Mouse (Mus musculus): Measurements from ENCODE around the gene N4bp2. TPM values are rescaled to one million over a fixed set of nuclear protein-coding genes. Genes with fewer than 3 reads are reported as not detected.
A peak's percentile ranks its signal among the peaks of the same experiment; 100 is the strongest.

The N4bp2 gene
- polyA plus RNA-seq, 1 experiment from 2014 or later, result 40.1 TPM

DNA sequence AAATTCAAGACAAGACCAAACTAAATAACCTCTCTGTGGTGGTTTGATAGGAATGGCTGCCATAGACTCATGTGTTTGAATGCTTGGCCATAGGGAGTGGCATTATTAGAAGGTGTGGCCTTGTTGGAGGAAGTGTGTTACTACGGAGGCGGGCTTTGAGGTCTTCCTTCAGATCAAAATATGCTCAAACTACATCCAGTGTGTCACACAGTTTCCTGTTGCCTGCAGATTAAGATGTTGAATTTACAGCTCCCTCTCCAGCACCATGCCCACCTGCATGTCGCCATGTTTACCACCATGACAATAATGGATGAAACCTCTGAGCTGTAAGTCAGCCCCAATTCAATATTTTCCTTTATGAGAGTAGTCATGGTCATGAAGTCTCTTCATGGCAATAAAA lies 24.0 kb upstream of the N4bp2 start:
- ATAC-seq (ENCODE audit: low FRiP score), result no peak
- Histone ChIP-seq H3K9me3 (ENCODE audit: control insufficient read depth, low read length) (no peaks in the 10 kb centered on the region), H3K27ac (ENCODE audit: low read depth, low read length) (no peak overlapping the region), H3K36me3 (ENCODE audit: control insufficient read depth, insufficient read depth, low read length) (no peaks in the 10 kb centered on the region), H3K27me3 (ENCODE audit: control insufficient read depth, insufficient read depth, low read length) (no peaks in the 10 kb centered on the region), H3K9ac (ENCODE audit: low read length) (no peak overlapping the region), H3K4me3 (ENCODE audit: low read depth, low read length) (no peak overlapping the region), H3K4me2 (no peak overlapping the region), H3K4me1 (ENCODE audit: control insufficient read depth, insufficient read depth, low read length) (no peaks in the 10 kb centered on the region)
- peak; percentile 2 for DNase-seq (ENCODE audit: low spot score, missing footprints)
- 96% methylated on average over 3 of the region's 3 CpGs for WGBS

DNA sequence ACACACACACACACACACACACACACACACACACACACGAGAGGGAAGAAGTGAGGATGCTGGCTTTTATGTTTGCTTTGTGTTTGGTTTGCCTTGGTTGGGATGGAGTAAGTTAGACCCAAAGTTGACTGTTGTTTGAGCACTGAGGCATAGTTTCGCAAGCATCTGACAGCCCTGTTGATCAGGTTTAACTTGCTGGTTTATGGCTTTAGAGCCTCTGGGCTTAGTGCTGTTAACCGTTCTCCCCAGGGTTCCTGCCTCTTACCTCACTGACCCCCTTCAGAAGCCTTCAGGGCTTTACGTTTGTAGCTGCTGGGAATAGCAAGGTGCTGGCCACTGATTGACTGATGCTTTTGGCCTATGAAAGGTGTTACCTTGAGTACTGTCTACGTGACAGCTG lies 16.4 kb upstream of the N4bp2 start:
- DNase-seq (ENCODE audit: low spot score, missing footprints) (peak; percentile 47), ATAC-seq (ENCODE audit: low FRiP score) (no peak)
- H3K27ac ChIP-seq (ENCODE audit: low read depth, low read length), result no peak overlapping the region

DNA sequence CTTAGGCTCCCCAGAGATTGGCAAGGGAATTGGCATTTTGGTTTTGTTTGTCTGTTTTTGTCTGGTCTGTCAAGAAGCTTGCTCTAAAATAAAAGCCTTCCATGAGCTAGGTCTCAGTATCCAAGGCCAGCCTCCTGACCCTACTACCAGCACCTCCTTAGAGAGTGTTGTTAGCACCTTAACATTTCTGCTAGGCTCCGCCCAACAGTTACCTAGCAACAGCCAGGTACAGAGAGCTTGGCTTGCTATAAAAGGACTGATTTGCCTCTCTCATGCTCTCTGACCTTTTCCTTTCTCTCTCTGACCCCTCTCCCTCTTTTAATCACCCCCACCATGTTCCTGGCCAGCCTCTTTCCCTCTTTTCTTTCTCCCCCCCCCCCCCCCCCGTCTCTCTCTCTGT lies 14.9 kb upstream of the N4bp2 start:
- 0 out of 2 replicates have a peak, but pooled peaks cover 2% of the 10 kb centered on the region for H3K4me1 ChIP-seq (ENCODE audit: control insufficient read depth, insufficient read depth, low read length)
- H3K9me3 ChIP-seq (ENCODE audit: control insufficient read depth, low read length), result no peaks in the 10 kb centered on the region
- ATAC-seq (ENCODE audit: low FRiP score) (no peak), DNase-seq (ENCODE audit: low spot score, missing footprints) (no peak)
- H3K36me3 ChIP-seq (ENCODE audit: control insufficient read depth, insufficient read depth, low read length), result no peaks in the 10 kb centered on the region
- no peak overlapping the region for H3K4me3 ChIP-seq (ENCODE audit: low read depth, low read length)
- no peak overlapping the region for H3K4me2 ChIP-seq
- H3K9ac ChIP-seq (ENCODE audit: low read length), result no peak overlapping the region
- WGBS, result 67% methylated on average over 1 of the region's 2 CpGs
- no peak overlapping the region for H3K27ac ChIP-seq (ENCODE audit: low read depth, low read length)
- H3K27me3 ChIP-seq (ENCODE audit: control insufficient read depth, insufficient read depth, low read length), result no peaks in the 10 kb centered on the region

More for the DNA sequence above, 16.4 kb upstream of the N4bp2 start:
- no peaks in the 10 kb centered on the region for H3K9me3 ChIP-seq (ENCODE audit: control insufficient read depth, low read length)
- H3K4me1 ChIP-seq (ENCODE audit: control insufficient read depth, insufficient read depth, low read length), result 0 out of 2 replicates have a peak, but pooled peaks cover 2% of the 10 kb centered on the region
- no peak overlapping the region for H3K9ac ChIP-seq (ENCODE audit: low read length)
- H3K27me3 ChIP-seq (ENCODE audit: control insufficient read depth, insufficient read depth, low read length), result no peaks in the 10 kb centered on the region
- H3K4me3 ChIP-seq (ENCODE audit: low read depth, low read length), result no peak overlapping the region
- no peak overlapping the region for H3K4me2 ChIP-seq
- WGBS, result 81% methylated on average over 5 of the region's 5 CpGs
- H3K36me3 ChIP-seq (ENCODE audit: control insufficient read depth, insufficient read depth, low read length), result no peaks in the 10 kb centered on the region

DNA sequence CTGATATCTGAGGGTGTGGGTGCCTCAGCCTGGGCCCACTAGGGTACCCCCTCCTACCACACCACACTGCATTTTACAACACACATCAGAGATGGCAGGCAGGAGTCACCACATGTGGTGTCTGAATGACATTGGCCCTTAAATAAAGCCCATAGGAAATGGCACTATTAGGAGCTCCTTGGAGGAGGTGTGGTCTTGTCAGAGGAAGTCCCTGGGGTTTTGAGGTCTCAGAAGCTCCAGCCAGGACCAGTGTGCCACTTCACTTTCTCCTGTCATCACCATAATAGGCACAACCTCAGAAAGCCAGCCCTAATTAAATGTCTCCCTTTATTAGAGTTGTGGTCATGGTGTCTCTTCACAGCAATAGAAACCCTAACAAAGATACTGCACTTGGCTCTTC lies 14.4 kb upstream of the N4bp2 start:
- Histone ChIP-seq H3K9ac (ENCODE audit: low read length) (no peak overlapping the region), H3K4me2 (no peak overlapping the region), H3K9me3 (ENCODE audit: control insufficient read depth, low read length) (no peaks in the 10 kb centered on the region), H3K4me3 (ENCODE audit: low read depth, low read length) (no peak overlapping the region), H3K27ac (ENCODE audit: low read depth, low read length) (no peak overlapping the region), H3K36me3 (ENCODE audit: control insufficient read depth, insufficient read depth, low read length) (no peaks in the 10 kb centered on the region), H3K27me3 (ENCODE audit: control insufficient read depth, insufficient read depth, low read length) (no peaks in the 10 kb centered on the region), H3K4me1 (ENCODE audit: control insufficient read depth, insufficient read depth, low read length) (0 out of 2 replicates have a peak, but pooled peaks cover 2% of the 10 kb centered on the region)
- no peak for ATAC-seq (ENCODE audit: low FRiP score)
- no peak for DNase-seq (ENCODE audit: low spot score, missing footprints)

DNA sequence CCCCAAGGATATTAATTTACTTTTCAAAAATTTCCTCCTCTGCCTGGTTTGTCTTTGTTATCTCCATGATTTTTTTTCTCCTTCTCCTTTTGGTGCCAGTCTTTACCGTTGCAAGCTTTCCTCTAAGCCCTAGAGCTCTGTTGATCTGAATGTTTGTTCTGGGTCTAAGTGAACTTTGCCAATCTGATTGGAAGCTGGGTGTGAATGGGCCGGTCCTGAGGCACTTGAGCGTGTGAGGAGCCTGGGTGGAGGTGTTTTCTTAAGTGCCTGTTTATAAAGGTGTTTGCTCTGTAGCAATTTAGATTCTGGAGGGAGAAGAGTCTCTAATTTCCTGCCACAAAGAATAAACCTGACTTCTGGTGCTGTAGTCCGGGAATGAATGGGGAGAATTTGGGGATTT lies 11.3 kb upstream of the N4bp2 start:
- Histone ChIP-seq H3K27ac (ENCODE audit: low read depth, low read length) (no peak overlapping the region), H3K4me1 (ENCODE audit: control insufficient read depth, insufficient read depth, low read length) (0 out of 2 replicates have a peak, but pooled peaks cover 2% of the 10 kb centered on the region), H3K4me2 (no peak overlapping the region), H3K27me3 (ENCODE audit: control insufficient read depth, insufficient read depth, low read length) (no peaks in the 10 kb centered on the region), H3K36me3 (ENCODE audit: control insufficient read depth, insufficient read depth, low read length) (no peaks in the 10 kb centered on the region), H3K9ac (ENCODE audit: low read length) (no peak overlapping the region), H3K4me3 (ENCODE audit: low read depth, low read length) (no peak overlapping the region), H3K9me3 (ENCODE audit: control insufficient read depth, low read length) (no peaks in the 10 kb centered on the region)
- 64% methylated on average over 4 of the region's 4 CpGs for WGBS
- peak; percentile 66 for DNase-seq (ENCODE audit: low spot score, missing footprints)
- ATAC-seq (ENCODE audit: low FRiP score), result no peak

- no peak for ATAC-seq (ENCODE audit: low FRiP score)
- H3K9me3 ChIP-seq (ENCODE audit: control insufficient read depth, low read length), result no peaks in the 10 kb centered on the region
- no peak overlapping the region for H3K4me3 ChIP-seq (ENCODE audit: low read depth, low read length)
- H3K27me3 ChIP-seq (ENCODE audit: control insufficient read depth, insufficient read depth, low read length), result no peaks in the 10 kb centered on the region
- H3K27ac ChIP-seq (ENCODE audit: low read depth, low read length), result no peak overlapping the region
- peak; percentile 12 for DNase-seq (ENCODE audit: low spot score, missing footprints)
- no peaks in the 10 kb centered on the region for H3K36me3 ChIP-seq (ENCODE audit: control insufficient read depth, insufficient read depth, low read length)
- H3K4me1 ChIP-seq (ENCODE audit: control insufficient read depth, insufficient read depth, low read length), result no peaks in the 10 kb centered on the region
- no peak overlapping the region for H3K4me2 ChIP-seq
- WGBS, result 93% methylated on average over 5 of the region's 5 CpGs
- H3K9ac ChIP-seq (ENCODE audit: low read length), result no peak overlapping the region
These were observed 7.5 kb upstream of the N4bp2 start for GRCm38 (mm10) chr5:65755859-65756258.

- Histone ChIP-seq H3K27me3 (ENCODE audit: control insufficient read depth, insufficient read depth, low read length) (no peaks in the 10 kb centered on the region), H3K36me3 (ENCODE audit: control insufficient read depth, insufficient read depth, low read length) (no peaks in the 10 kb centered on the region), H3K4me2 (no peak overlapping the region), H3K9me3 (ENCODE audit: control insufficient read depth, low read length) (no peaks in the 10 kb centered on the region), H3K9ac (ENCODE audit: low read length) (no peak overlapping the region), H3K27ac (ENCODE audit: low read depth, low read length) (no peak overlapping the region), H3K4me1 (ENCODE audit: control insufficient read depth, insufficient read depth, low read length) (0 out of 2 replicates have a peak, but pooled peaks cover 4% of the 10 kb centered on the region), H3K4me3 (ENCODE audit: low read depth, low read length) (no peak overlapping the region)
- ATAC-seq (ENCODE audit: low FRiP score), result no peak
- 91% methylated on average over 1 of the region's 1 CpGs for WGBS
- DNase-seq (ENCODE audit: low spot score, missing footprints), result peak; percentile 23
These were observed 6.2 kb upstream of the N4bp2 start for GRCm38 (mm10) chr5:65757110-65757509.

GRCm38 (mm10) chr5:65760041-65760440 lies 3.3 kb upstream of the N4bp2 start:
- Histone ChIP-seq H3K36me3 (ENCODE audit: control insufficient read depth, insufficient read depth, low read length) (no peaks in the 10 kb centered on the region), H3K4me2 (no peak overlapping the region), H3K27ac (ENCODE audit: low read depth, low read length) (no peak overlapping the region), H3K9me3 (ENCODE audit: control insufficient read depth, low read length) (no peaks in the 10 kb centered on the region), H3K27me3 (ENCODE audit: control insufficient read depth, insufficient read depth, low read length) (no peaks in the 10 kb centered on the region), H3K4me3 (ENCODE audit: low read depth, low read length) (no peak overlapping the region), H3K9ac (ENCODE audit: low read length) (no peak overlapping the region), H3K4me1 (ENCODE audit: control insufficient read depth, insufficient read depth, low read length) (0 out of 2 replicates have a peak, but pooled peaks cover 4% of the 10 kb centered on the region)
- DNase-seq (ENCODE audit: low spot score, missing footprints), result peak; percentile 60
- WGBS, result 95% methylated on average over 4 of the region's 4 CpGs
- no peak for ATAC-seq (ENCODE audit: low FRiP score)

GRCm38 (mm10) chr5:65760599-65760998 lies 2.7 kb upstream of the N4bp2 start:
- 96% methylated on average over 2 of the region's 2 CpGs for WGBS
- H3K4me3 ChIP-seq (ENCODE audit: low read depth, low read length), result no peak overlapping the region
- ATAC-seq (ENCODE audit: low FRiP score), result no peak
- H3K9ac ChIP-seq (ENCODE audit: low read length), result no peak overlapping the region
- H3K27ac ChIP-seq (ENCODE audit: low read depth, low read length), result no peak overlapping the region
- H3K4me2 ChIP-seq, result no peak overlapping the region
- peak; percentile 81 for DNase-seq (ENCODE audit: low spot score, missing footprints)
- H3K9me3 ChIP-seq (ENCODE audit: control insufficient read depth, low read length), result no peaks in the 10 kb centered on the region
- H3K4me1 ChIP-seq (ENCODE audit: control insufficient read depth, insufficient read depth, low read length), result peaks cover 7% of the 10 kb centered on the region
- no peaks in the 10 kb centered on the region for H3K36me3 ChIP-seq (ENCODE audit: control insufficient read depth, insufficient read depth, low read length)
- no peaks in the 10 kb centered on the region for H3K27me3 ChIP-seq (ENCODE audit: control insufficient read depth, insufficient read depth, low read length)

DNA sequence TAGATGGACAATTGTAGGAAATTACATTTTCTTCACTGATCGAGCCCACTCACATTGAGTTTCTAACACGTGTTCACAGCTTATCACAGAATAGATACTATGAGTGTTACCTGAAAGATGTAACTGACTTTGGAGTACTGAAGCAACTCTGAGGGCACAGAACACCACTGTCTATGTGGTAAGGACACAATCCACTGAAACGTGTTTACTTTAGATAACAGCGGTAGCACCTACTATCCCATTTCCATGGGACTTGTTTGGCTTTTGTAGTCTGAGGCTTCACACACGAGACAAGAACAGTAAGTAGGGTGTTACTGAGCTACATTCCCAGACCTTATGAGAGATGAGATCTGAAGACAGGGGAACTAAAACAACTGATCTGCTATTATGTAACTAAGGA lies 2.3 kb upstream of the N4bp2 start:
- peaks cover 8% of the 10 kb centered on the region for H3K4me1 ChIP-seq (ENCODE audit: control insufficient read depth, insufficient read depth, low read length)
- H3K27ac ChIP-seq (ENCODE audit: low read depth, low read length), result no peak overlapping the region
- H3K27me3 ChIP-seq (ENCODE audit: control insufficient read depth, insufficient read depth, low read length), result no peaks in the 10 kb centered on the region
- no peak overlapping the region for H3K9ac ChIP-seq (ENCODE audit: low read length)
- 74% methylated on average over 5 of the region's 5 CpGs for WGBS
- peak; percentile 76 for DNase-seq (ENCODE audit: low spot score, missing footprints)
- H3K4me3 ChIP-seq (ENCODE audit: low read depth, low read length), result no peak overlapping the region
- no peaks in the 10 kb centered on the region for H3K36me3 ChIP-seq (ENCODE audit: control insufficient read depth, insufficient read depth, low read length)
- no peak overlapping the region for H3K4me2 ChIP-seq
- H3K9me3 ChIP-seq (ENCODE audit: control insufficient read depth, low read length), result no peaks in the 10 kb centered on the region
- no peak for ATAC-seq (ENCODE audit: low FRiP score)
